Mouse (Mus musculus): ENCODE data around the gene Snx15. TPM values are rescaled to one million over a fixed set of nuclear protein-coding genes. Genes with fewer than 3 reads are reported as not detected.

Snx15 gene
- total RNA-seq, 2 experiments from 2014 or later = 27.1 to 27.7 TPM

DNA sequence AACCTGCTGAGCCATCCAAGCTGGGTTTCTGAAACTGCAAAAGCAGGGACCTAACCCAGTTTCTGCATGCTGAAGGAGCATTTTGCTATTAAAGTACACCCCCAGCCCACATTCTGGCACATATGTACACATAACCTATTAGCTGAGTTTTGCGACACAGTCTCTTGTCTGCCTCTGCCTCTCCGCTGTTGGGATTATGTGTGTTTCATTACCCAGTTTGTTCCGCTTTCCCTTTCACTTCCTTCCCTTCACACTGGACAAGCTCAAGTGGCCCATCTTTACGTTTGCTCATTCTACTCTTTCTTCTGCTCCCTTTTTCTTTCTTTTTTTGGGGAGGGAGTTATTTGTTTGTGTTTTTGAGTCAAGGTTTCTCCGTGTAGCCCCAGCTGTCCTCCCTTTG, 54.2 kb downstream of the Snx15 start:
- DNase-seq (ENCODE audit: low spot score in 2 of 2) = no peak

DNA sequence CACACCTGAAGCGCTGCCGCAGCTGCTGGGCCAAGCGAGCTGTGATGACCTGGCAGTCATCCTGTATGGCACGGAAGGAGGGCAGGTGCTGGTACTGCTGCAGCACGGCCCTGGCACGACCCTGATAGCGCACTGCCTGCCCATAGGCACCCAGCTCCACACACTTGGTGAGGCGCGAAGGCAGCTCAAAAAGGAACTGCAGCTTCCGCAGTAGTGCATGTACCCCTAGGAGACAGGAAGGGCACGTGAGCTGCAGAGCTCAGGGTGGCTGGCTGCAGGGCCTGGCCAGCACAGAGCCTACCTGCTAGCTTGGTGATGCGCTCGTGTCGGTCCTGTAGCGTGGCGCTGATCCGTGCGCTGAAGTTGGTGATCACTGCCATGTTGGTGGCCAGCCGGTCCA, 56.8 kb downstream of the Snx15 start:
- DNase-seq (ENCODE audit: low spot score in 2 of 2) = no peak

DNA sequence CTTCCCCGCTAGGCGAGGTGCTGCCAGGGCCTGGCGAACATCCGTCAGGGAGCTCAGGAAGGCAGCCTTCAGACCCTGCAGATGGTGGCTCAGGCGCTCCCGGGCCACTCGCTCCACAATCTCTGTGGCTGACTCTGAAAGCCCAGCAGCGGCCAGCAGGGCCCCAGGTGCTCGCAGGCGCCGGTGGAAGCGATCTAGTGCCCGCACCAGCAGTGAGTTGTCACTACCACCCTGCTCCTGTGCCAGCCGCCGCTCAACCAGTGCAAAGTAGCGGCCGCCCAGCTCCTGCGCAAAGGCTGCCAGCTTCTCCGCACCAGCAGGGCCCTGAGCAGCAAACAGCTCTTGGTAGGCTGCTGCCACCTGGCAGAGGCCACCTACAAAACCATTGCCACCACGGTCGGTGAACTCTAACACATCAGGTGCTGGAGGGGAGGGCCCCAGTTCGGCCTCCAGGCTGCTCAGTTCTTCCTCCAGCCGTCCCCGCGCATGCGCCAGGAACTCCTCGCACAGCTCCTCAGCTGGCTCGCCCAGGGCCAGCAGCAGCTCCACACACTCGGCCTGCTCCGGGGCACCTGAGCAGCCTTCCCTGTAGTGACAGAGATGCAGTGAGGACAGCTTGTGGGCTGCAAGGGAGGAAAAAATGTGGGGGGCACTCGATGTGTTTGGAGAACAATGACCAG, 57.4 kb downstream of the Snx15 start:
- DNase-seq (ENCODE audit: low spot score in 2 of 2) = no peak

GRCm38 (mm10) chr19:6069851-6070250, 58.3 kb downstream of the Snx15 start:
- no peak for DNase-seq (ENCODE audit: low spot score in 2 of 2)

Other genes starting within 250 kb of the Snx15 start
- 1 to 10 TPM; 3.1 TPM for gene Tigd3, start 234.2 kb downstream of the Snx15 start, total RNA-seq (2021)
- 100 to 1,000 TPM; 158 to 169 TPM for gene Dpf2, start 215.3 kb downstream of the Snx15 start, total RNA-seq (2021)
- gene Cdc42ep2, start 203.5 kb downstream of the Snx15 start, total RNA-seq (2021) = 10 to 100 TPM; 11.4 TPM
- gene Pola2, start 164.1 kb downstream of the Snx15 start, total RNA-seq (2021) = 10 to 100 TPM; 35.0 to 37.9 TPM
- not detected for gene Slc22a20, start 142.2 kb downstream of the Snx15 start, total RNA-seq (2021)
- 10 to 100 TPM; 28.5 to 43.9 TPM for gene Capn1, start 112.4 kb downstream of the Snx15 start, total RNA-seq (2021)
- 10 to 100 TPM; 45.8 to 48.1 TPM for gene Syvn1, start 81.7 kb downstream of the Snx15 start, total RNA-seq (2021)
- gene Mrpl49, start 70.5 kb downstream of the Snx15 start, total RNA-seq (2021) = 10 to 100 TPM; 55.6 to 63.5 TPM
- 1,000 to 10,000 TPM; 1,446 to 1,549 TPM for gene Fau, start 70.5 kb downstream of the Snx15 start, total RNA-seq (2021)
- 10 to 100 TPM; 28.0 to 31.0 TPM for gene Znhit2, start 67.1 kb downstream of the Snx15 start, total RNA-seq (2021)
- gene Tm7sf2, start 59.9 kb downstream of the Snx15 start, total RNA-seq (2021) = 10 to 100 TPM; 17.0 to 25.1 TPM
- 10 to 100 TPM; 80.2 to 83.4 TPM for gene Vps51, start 51.1 kb downstream of the Snx15 start, total RNA-seq (2021)
- not detected for gene Tmem262, start 48.3 kb downstream of the Snx15 start, total RNA-seq (2021)
- under 1 TPM in 1 of 2 experiments, not detected in 1; 0.95 TPM for gene Gm28374, start 46.0 kb downstream of the Snx15 start, total RNA-seq (2021)
- 10 to 100 TPM; 49.6 to 52.9 TPM for gene Zfpl1, start 43.3 kb downstream of the Snx15 start, total RNA-seq (2021)
- 10 to 100 TPM; 12.4 to 13.7 TPM for gene Cdca5, start 43.3 kb downstream of the Snx15 start, total RNA-seq (2021)
- gene AC131692.1, start 33.9 kb downstream of the Snx15 start, total RNA-seq (2021) = under 1 TPM; 0.62 to 0.98 TPM
- gene Naaladl1, start 22.5 kb downstream of the Snx15 start, total RNA-seq (2021) = 1 to 10 TPM in 1 of 2 experiments, under 1 TPM in 1; 0.73 to 1.1 TPM
- 10 to 100 TPM; 18.6 TPM for gene Sac3d1, start 9.7 kb downstream of the Snx15 start, total RNA-seq (2021)
- 1 to 10 TPM in 1 of 2 experiments, under 1 TPM in 1; 0.81 to 2.0 TPM for gene Batf2, start 12.7 kb upstream of the Snx15 start, total RNA-seq (2021)
- 10 to 100 TPM; 64.2 to 65.1 TPM for gene Arl2, start 13.2 kb upstream of the Snx15 start, total RNA-seq (2021)
- 1 to 10 TPM; 2.1 to 3.5 TPM for gene Majin, start 56.1 kb upstream of the Snx15 start, total RNA-seq (2021)
- gene Gpha2, start 98.1 kb upstream of the Snx15 start, total RNA-seq (2021) = 10 to 100 TPM; 40.5 to 50.4 TPM
- 10 to 100 TPM; 68.4 to 71.2 TPM for gene Ppp2r5b, start 107.6 kb upstream of the Snx15 start, total RNA-seq (2021)
- gene Atg2a, start 113.4 kb upstream of the Snx15 start, total RNA-seq (2021) = 10 to 100 TPM; 40.0 to 41.1 TPM
- gene Ehd1, start 148.4 kb upstream of the Snx15 start, total RNA-seq (2021) = 10 to 100 TPM; 88.2 to 90.2 TPM
- gene Cdc42bpg, start 178.2 kb upstream of the Snx15 start, total RNA-seq (2021) = 10 to 100 TPM; 18.4 to 20.6 TPM
- gene Men1, start 206.7 kb upstream of the Snx15 start, total RNA-seq (2021) = 10 to 100 TPM; 44.3 to 47.5 TPM
- 10 to 100 TPM; 61.1 to 62.0 TPM for gene Map4k2, start 212.8 kb upstream of the Snx15 start, total RNA-seq (2021)
- 100 to 1,000 TPM; 270 to 308 TPM for gene Sf1, start 235.4 kb upstream of the Snx15 start, total RNA-seq (2021)

Data from adrenal gland, postnatal 4 days (tissue).